Mouse (Mus musculus) midbrain, embryonic 16.5 days (tissue): Measurements from ENCODE around the gene Tbc1d2b. TPM values are rescaled to one million over a fixed set of nuclear protein-coding genes. Genes with fewer than 3 reads are reported as not detected.

Source experiments
- ATAC-seq: fragments of 200-750 bp; cut with Nextera tagmentation; 2 replicates; pipeline ENCODE4 v1.8.0; 2017; ENCODE audit warnings: moderate TSS enrichment
- H3K27ac ChIP-seq: fragments of 300-500 bp; sonication (generic); 2 replicates; pipeline ENCODE4 v1.5.1; 2014; ENCODE audit warnings: mild to moderate bottlenecking, low read length, mixed read lengths
- H3K27me3 ChIP-seq: fragments of 300-500 bp; sonication (generic); 2 replicates; pipeline ENCODE4 v1.6.1; 2014; ENCODE audit warnings: low read depth, low read length, mixed read lengths; ENCODE audit not compliant: control insufficient read depth, insufficient read depth
- H3K36me3 ChIP-seq: fragments of 300-500 bp; sonication (generic); 2 replicates; pipeline ENCODE4 v1.6.1; 2014; ENCODE audit warnings: mild to moderate bottlenecking, low read length, moderate library complexity, mixed read lengths; ENCODE audit not compliant: control insufficient read depth, insufficient read depth
- H3K4me1 ChIP-seq: fragments of 300-500 bp; sonication (generic); 2 replicates; pipeline ENCODE4 v1.6.1; 2014; ENCODE audit warnings: mild to moderate bottlenecking, low read length, mixed read lengths; ENCODE audit not compliant: control insufficient read depth, insufficient read depth
- H3K4me2 ChIP-seq: fragments of 300-500 bp; sonication (generic); 2 replicates; pipeline ENCODE4 v1.6.1; 2014; ENCODE audit warnings: mild to moderate bottlenecking, low read length, mixed read lengths
- H3K4me3 ChIP-seq: fragments of 300-500 bp; sonication (generic); 2 replicates; pipeline ENCODE4 v1.5.1; 2014; ENCODE audit warnings: low read depth, mild to moderate bottlenecking, low read length, moderate library complexity, mixed read lengths
- H3K9ac ChIP-seq: fragments of 300-500 bp; sonication (generic); 2 replicates; pipeline ENCODE4 v1.6.1; 2014; ENCODE audit warnings: low read depth, low read length, mixed read lengths
- H3K9me3 ChIP-seq: fragments of 300-500 bp; sonication (generic); replicated peaks from 2 replicates; pipeline ENCODE4 v1.6.1; 2014; ENCODE audit warnings: mild to moderate bottlenecking, low read length, mixed read lengths; ENCODE audit not compliant: control insufficient read depth, poor library complexity, severe bottlenecking
- WGBS: fragments of 180-500 bp; shearing (Covaris S2); extraction: QIAGEN DNeasy Blood & Tissue Kit; methylation state at CpG from one replicate; pipeline ENCODE4 v1.1.7; 2014; 5-methylcytosine and 5-hydroxymethylcytosine counted together
- polyA plus RNA-seq: library from polyadenylated mRNA; unstranded; fragments of >200 nt; fragmentation: Nextera tagmentation; extraction: Ambion mirVana; gene quantifications from 2 replicates; pipeline ENCODE4 v1.2.1, GENCODE M21; 2015

The Tbc1d2b gene
- polyA plus RNA-seq, 1 experiment from 2014 or later, result 7.3 TPM

- Histone ChIP-seq H3K4me3 (no peak overlapping the region), H3K27ac (no peak overlapping the region), H3K4me2 (no peak overlapping the region), H3K36me3 (no peaks in the 10 kb centered on the region; the same call in 1 of the 2 replicates), H3K4me1 (no peaks in the 10 kb centered on the region), H3K27me3 (no peaks in the 10 kb centered on the region), H3K9me3 (no peaks in the 10 kb centered on the region), H3K9ac (no peak overlapping the region)
- ATAC-seq, result no peak
- WGBS, result 91% methylated on average over 5 of the region's 5 CpGs
Measured at GRCm38 (mm10) chr9:90250141-90250775, 20.3 kb downstream of the Tbc1d2b start.

GRCm38 (mm10) chr9:90249036-90249435 is 21.6 kb downstream of the Tbc1d2b start:
- H3K9ac ChIP-seq, result no peak overlapping the region
- H3K4me2 ChIP-seq, result no peak overlapping the region
- H3K27me3 ChIP-seq, result no peaks in the 10 kb centered on the region
- no peak overlapping the region for H3K27ac ChIP-seq
- no peak overlapping the region for H3K4me3 ChIP-seq
- no peaks in the 10 kb centered on the region for H3K9me3 ChIP-seq
- ATAC-seq, result no peak
- no peaks in the 10 kb centered on the region for H3K4me1 ChIP-seq
- H3K36me3 ChIP-seq, result no peaks in the 10 kb centered on the region; the same call in 1 of the 2 replicates
- 94% methylated on average over 2 of the region's 2 CpGs for WGBS

GRCm38 (mm10) chr9:90248326-90248725 is 22.3 kb downstream of the Tbc1d2b start:
- Histone ChIP-seq H3K36me3 (no peaks in the 10 kb centered on the region; the same call in 1 of the 2 replicates), H3K4me1 (no peaks in the 10 kb centered on the region), H3K9ac (no peak overlapping the region), H3K27me3 (no peaks in the 10 kb centered on the region), H3K9me3 (no peaks in the 10 kb centered on the region), H3K27ac (no peak overlapping the region), H3K4me2 (no peak overlapping the region), H3K4me3 (no peak overlapping the region)
- WGBS, result 92% methylated on average over 7 of the region's 7 CpGs
- ATAC-seq, result no peak

- no peaks in the 10 kb centered on the region for H3K27me3 ChIP-seq
- no peaks in the 10 kb centered on the region for H3K9me3 ChIP-seq
- H3K27ac ChIP-seq, result no peak overlapping the region
- H3K4me1 ChIP-seq, result no peaks in the 10 kb centered on the region
- WGBS, result 84% methylated on average over 7 of the region's 7 CpGs
- H3K4me3 ChIP-seq, result no peak overlapping the region
- no peaks in the 10 kb centered on the region; the same call in 1 of the 2 replicates for H3K36me3 ChIP-seq
- no peak overlapping the region for H3K9ac ChIP-seq
- ATAC-seq, result no peak
- H3K4me2 ChIP-seq, result no peak overlapping the region
Measured at GRCm38 (mm10) chr9:90247316-90247715, 23.3 kb downstream of the Tbc1d2b start.

- no peaks in the 10 kb centered on the region for H3K27me3 ChIP-seq
- H3K9ac ChIP-seq, result no peak overlapping the region
- no peak overlapping the region for H3K27ac ChIP-seq
- 94% methylated on average over 5 of the region's 5 CpGs for WGBS
- no peaks in the 10 kb centered on the region for H3K9me3 ChIP-seq
- H3K4me1 ChIP-seq, result no peaks in the 10 kb centered on the region
- H3K36me3 ChIP-seq, result no peaks in the 10 kb centered on the region; the same call in 1 of the 2 replicates
- ATAC-seq, result no peak
- H3K4me2 ChIP-seq, result no peak overlapping the region
- no peak overlapping the region for H3K4me3 ChIP-seq
Measured at GRCm38 (mm10) chr9:90245781-90246180, 24.8 kb downstream of the Tbc1d2b start.

GRCm38 (mm10) chr9:90245206-90245605 is 25.4 kb downstream of the Tbc1d2b start:
- 93% methylated on average over 6 of the region's 6 CpGs for WGBS
- Histone ChIP-seq H3K4me2 (no peak overlapping the region), H3K4me1 (no peaks in the 10 kb centered on the region), H3K27me3 (no peaks in the 10 kb centered on the region), H3K27ac (no peak overlapping the region), H3K9me3 (no peaks in the 10 kb centered on the region), H3K4me3 (no peak overlapping the region), H3K9ac (no peak overlapping the region), H3K36me3 (no peaks in the 10 kb centered on the region; the same call in 1 of the 2 replicates)
- no peak for ATAC-seq

- ATAC-seq, result no peak
- H3K4me3 ChIP-seq, result no peak overlapping the region
- no peaks in the 10 kb centered on the region; the same call in 1 of the 2 replicates for H3K36me3 ChIP-seq
- H3K27ac ChIP-seq, result no peak overlapping the region
- no peaks in the 10 kb centered on the region for H3K4me1 ChIP-seq
- WGBS, result 92% methylated on average over 15 of the region's 15 CpGs
- H3K27me3 ChIP-seq, result no peaks in the 10 kb centered on the region
- H3K9me3 ChIP-seq, result no peaks in the 10 kb centered on the region
- H3K4me2 ChIP-seq, result no peak overlapping the region
- no peak overlapping the region for H3K9ac ChIP-seq
Measured at GRCm38 (mm10) chr9:90244301-90245151, 26.1 kb downstream of the Tbc1d2b start.

- Histone ChIP-seq H3K4me2 (no peak overlapping the region), H3K9ac (no peak overlapping the region), H3K27ac (no peak overlapping the region), H3K36me3 (no peaks in the 10 kb centered on the region; the same call in 1 of the 2 replicates), H3K4me3 (no peak overlapping the region), H3K27me3 (no peaks in the 10 kb centered on the region), H3K9me3 (no peaks in the 10 kb centered on the region), H3K4me1 (no peaks in the 10 kb centered on the region)
- WGBS, result 92% methylated on average over 7 of the region's 7 CpGs
- no peak for ATAC-seq
Measured at GRCm38 (mm10) chr9:90242855-90243254, 27.7 kb downstream of the Tbc1d2b start.

- 86% methylated on average over 6 of the region's 6 CpGs for WGBS
- ATAC-seq, result no peak
- H3K4me3 ChIP-seq, result no peak overlapping the region
Measured at GRCm38 (mm10) chr9:90242291-90242690, 28.3 kb downstream of the Tbc1d2b start.

More at GRCm38 (mm10) chr9:90242291-90242690, 28.3 kb downstream of the Tbc1d2b start:
- H3K4me2 ChIP-seq, result no peak overlapping the region
- no peak overlapping the region for H3K9ac ChIP-seq
- no peak overlapping the region for H3K27ac ChIP-seq
- no peaks in the 10 kb centered on the region; the same call in 1 of the 2 replicates for H3K36me3 ChIP-seq
- H3K4me1 ChIP-seq, result no peaks in the 10 kb centered on the region
- no peaks in the 10 kb centered on the region for H3K27me3 ChIP-seq
- H3K9me3 ChIP-seq, result no peaks in the 10 kb centered on the region
